Mouse (Mus musculus): ENCODE results near the gene Bbs1. TPM values are rescaled to one million over a fixed set of nuclear protein-coding genes. Genes with fewer than 3 reads are reported as not detected.
"Not testable (repeated sequence)": the region's sequence is repeated elsewhere in the genome, so short reads cannot be mapped to it uniquely, and the experiment has no call there.

Bbs1 gene
- polyA plus RNA-seq (2012; rRNA removed), result 1.3 and 1.5 TPM in 2 replicates

DNA sequence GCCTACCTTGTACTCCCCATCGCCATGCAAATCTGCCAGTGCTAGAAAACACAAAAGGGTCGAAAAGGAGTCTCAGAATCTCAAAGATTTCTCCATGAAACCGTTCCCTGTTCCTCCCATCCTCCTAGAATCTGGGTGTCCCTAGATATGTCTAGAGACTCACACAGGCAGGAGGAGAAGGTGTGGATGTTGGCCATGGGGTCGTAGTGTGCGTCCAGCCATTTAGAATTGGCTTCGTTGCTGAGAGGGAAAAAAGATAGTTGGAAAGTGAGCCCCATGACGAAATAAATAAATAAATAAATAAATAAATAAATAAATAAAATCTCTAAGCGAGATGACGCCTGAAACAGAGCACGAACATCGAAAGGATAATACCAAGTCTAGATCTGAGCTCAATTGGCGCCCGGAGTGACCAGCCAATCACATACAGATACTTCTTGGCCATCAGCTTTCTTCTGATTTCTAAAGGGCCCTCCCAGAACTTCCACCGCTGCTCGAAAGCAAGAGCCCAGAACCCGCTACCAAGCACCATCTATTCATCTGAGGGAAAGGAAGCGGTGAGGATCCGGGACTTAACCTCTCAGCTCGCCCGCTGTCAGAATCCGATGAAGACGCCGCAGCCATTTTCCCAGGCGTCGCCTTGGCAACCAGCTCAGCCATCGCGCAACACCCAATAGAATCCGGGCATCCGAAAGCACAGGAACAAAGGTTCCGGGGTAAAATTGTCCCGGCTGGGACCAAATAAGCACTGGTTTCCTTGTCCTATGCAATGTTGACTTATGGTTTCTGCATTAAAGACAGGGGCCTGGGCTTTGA is at the start of gene Bbs1:
Gene Bbs1 (minus strand): TSS at position 650 of the 816 bp plus-strand sequence.
- DNase-seq (ENCODE audit: low read depth, low spot score), result no peak
- 7% methylated on average over 31 of the region's 31 CpGs for WGBS

DNA sequence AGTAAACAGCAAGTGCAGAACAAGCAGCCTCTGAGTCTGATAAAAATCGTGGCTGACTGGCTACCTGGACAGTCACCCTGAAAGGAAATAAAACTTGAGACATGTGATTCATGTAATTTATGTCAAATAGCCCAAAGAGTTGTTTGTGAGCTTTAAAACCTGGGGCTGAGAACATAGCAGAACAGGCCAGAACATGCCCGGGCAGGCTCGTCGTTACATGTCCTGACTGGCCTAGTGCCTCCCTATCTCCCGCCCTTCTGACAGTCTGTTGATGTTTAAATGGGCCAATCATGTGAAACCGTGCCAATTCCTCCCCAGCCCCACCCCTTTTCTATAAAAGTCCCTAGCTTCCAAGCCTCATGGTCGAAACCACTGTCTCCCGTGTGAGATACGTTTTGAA is 42.2 kb upstream of the Bbs1 start:
- 64% methylated on average over 9 of the region's 9 CpGs for WGBS
- DNase-seq (ENCODE audit: low read depth, low spot score), result not testable (repeated sequence)

DNA sequence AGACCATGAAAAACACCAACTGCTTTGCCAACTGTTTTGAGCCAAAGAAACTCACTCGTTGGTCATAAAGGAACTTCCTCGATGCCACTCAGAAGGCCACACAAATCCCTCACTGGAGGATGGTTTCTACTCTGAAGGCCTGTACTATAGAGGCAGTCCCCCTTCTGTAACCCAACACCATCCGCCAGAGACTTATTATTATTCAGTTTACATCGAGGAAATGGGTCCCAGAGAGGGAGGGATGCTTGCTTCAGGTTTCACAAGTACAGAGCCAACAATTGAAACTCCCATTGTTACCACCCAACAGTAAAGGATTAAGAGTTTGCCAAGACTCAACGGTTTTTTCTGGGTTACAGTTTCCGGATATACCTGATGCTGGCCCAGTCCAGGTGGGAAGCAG is 39.1 kb upstream of the Bbs1 start:
- DNase-seq (ENCODE audit: low read depth, low spot score), result no peak
- 51% methylated on average over 6 of the region's 6 CpGs for WGBS

- 3% methylated on average over 13 of the region's 13 CpGs for WGBS
- DNase-seq (ENCODE audit: low read depth, low spot score), result no peak
These were observed 36.8 kb upstream of the Bbs1 start for GRCm38 (mm10) chr19:4943253-4943588.

DNA sequence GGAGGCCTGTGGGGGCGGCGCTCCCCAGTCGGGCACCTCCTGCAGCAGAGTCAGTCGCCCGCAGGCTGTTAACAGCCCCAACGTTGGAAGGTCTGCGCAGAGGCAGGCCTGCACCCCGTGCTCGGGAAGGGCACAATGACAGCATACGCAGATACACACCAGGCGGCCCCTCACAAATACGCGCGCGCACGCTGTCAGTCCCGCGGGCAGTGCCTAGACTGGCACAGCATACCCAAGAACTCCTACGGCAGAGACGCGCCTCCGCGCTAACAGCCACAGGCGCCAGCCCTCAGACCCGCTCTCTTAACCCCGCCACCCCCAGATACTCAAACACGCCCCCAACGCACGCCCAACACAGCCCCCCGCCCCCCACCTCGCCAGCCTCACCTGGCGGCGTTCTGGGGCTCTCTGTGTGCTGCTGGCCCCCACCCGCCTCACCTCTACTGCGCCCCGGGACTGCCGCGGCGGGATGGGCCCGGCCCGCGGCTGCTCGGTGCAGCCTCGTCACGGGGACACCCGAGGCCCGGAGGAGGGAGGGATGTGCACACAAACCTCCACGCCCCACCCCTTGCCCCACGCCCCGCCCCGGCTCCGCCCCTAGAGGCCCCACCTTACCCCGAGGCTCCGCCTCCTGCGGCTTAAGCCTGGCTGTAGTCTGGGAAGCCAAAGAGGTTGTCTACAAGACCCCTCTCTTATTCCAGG is 36.3 kb upstream of the Bbs1 start, which contains the start of gene Peli3:
Gene Peli3 (minus strand): TSS at position 577 of the 702 bp plus-strand sequence.
- DNase-seq (ENCODE audit: low read depth, low spot score), result no peak
- under 1% methylated on average over 55 of the region's 55 CpGs for WGBS

DNA sequence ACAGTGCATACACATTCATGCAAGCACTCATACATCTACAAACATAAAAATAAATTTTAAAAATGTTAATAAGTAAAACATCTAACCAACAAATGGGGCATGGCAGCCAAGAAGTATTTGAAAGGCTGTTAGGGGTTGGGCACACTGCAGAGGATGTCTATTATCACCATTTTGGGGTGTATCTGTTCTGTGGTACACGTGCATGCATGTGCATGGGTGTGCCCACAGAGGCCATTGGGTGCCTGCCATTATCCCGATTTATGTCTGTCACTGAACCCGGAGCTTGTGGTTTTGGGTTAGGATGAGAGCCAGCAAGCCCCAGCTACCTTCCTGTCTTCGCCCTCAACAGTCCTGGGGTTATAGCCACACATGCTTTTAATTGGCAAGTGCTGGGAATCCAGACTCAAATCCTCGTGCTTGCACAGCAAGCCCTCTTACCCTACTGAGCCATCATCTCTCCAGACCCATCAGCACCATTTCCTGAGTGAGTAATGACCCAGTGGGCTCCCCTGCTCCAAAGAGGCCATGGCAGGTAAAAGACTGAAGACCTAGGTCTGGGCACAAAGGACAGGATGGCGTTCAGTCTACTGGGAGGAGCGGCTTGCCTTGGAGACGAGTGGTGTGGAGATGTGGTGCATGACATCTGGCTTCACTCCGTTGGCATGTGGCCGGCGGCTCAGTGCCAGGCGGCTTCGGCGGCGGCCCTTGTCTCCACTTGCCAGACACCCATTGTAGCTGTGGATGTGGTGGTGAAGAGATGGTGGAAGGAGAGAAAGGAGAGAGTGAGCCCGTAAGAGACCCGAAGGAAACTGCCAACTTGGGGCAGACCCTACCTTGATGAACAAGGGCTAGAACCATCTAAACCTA is 31.2 kb upstream of the Bbs1 start:
- WGBS, result 89% methylated on average over 17 of the region's 17 CpGs
- no peak for DNase-seq (ENCODE audit: low read depth, low spot score)

GRCm38 (mm10) chr19:4936896-4937295 is 30.5 kb upstream of the Bbs1 start:
- WGBS, result 84% methylated on average over 2 of the region's 2 CpGs
- DNase-seq (ENCODE audit: low read depth, low spot score), result no peak

- WGBS, result 55% methylated on average over 5 of the region's 5 CpGs
- DNase-seq (ENCODE audit: low read depth, low spot score), result no peak
These were observed 22.4 kb upstream of the Bbs1 start for GRCm38 (mm10) chr19:4928781-4929180.

DNA sequence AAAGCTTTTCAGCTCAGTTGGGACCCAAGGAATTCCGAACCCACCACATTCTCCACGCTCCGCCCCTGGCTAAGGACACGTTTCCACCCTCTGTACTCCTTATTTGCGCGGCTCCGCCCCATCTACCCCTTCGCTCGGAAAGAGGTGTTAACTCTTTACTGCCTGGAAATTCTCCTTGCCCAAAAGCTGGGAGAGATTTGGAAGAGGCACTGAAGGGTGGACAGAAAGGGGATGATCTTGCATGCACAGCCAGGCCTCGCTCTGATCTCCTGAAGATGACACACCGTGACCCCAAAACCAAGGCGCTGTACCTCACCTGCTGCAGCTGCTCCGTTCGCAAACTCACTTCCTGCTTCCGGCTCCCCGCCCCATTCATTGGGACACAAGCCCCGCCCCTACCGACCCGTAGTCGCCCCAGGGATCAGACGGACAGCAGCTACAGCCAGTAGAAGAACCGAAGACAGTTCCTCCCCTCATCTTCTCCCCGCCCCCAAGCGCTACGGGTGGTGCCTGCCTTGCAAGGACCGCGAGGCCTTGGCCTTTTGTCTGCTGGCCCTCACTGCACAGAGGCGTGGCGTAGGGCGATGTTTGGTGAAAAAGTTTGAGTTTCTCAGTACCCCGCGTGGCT is 21.6 kb upstream of the Bbs1 start, which contains the start of gene Dpp3:
Gene Dpp3 (minus strand): TSS at position 384 of the 628 bp plus-strand sequence.
- DNase-seq (ENCODE audit: low read depth, low spot score), result peak; percentile 95
- under 1% methylated on average over 32 of the region's 32 CpGs for WGBS

GRCm38 (mm10) chr19:4925121-4925860 is 18.9 kb upstream of the Bbs1 start:
- WGBS, result 93% methylated on average over 11 of the region's 11 CpGs
- no peak for DNase-seq (ENCODE audit: low read depth, low spot score)

GRCm38 (mm10) chr19:4919652-4920051 is 13.2 kb upstream of the Bbs1 start:
- no peak for DNase-seq (ENCODE audit: low read depth, low spot score)
- 83% methylated on average over 6 of the region's 6 CpGs for WGBS

DNA sequence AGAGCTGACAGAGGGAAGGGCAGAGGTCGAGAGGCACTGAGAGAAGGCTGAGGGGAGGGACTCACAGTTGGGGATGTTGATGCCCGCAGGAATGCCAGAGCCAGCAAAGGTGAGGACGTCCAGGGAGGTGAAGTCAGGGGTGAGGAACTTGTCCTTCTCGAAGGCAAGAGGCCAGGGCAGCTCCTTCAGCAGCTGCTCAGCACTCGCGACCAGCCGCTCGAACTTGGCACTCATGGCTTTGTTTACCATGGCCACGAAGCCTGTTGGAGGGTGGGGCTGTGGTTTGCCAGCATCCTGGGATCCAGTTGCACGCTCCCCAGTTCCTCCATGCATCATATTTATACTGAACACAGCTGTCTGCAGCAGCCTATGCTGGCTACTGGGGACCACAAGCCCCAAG is 10.4 kb upstream of the Bbs1 start:
- WGBS, result 58% methylated on average over 10 of the region's 10 CpGs
- no peak for DNase-seq (ENCODE audit: low read depth, low spot score)

DNA sequence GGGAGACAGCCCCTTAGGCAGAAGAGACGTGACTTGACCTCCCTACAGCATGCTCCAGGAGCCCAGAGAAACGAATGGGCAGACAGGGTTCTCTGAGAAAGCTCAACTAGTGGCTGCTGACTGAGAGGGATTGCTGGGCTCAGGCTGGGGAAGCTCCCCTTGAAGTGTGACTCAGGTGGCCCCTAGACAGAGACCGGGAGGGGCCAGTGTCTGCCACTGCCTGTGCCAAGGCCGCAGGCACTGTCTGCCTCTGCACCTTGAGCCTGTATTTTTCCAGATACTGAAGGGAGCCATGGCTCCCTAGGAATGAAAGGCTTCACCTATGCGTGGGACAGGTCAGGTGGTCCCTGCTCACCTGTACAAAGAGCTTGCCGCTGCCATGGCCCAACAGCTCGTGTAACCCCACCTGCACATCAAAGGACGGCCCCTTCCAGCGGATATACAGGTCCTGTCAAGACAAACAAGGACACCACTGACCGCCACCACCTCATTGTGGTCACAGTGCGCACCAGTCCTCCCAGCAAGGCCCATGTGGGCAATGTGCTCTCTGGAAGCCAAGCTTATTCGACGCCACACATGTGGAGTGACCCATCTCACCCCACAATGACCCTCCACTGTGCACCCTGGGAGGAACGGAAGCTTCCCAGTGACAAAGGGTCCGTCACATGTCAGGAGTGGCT is 9.6 kb upstream of the Bbs1 start:
- DNase-seq (ENCODE audit: low read depth, low spot score), result no peak
- 91% methylated on average over 15 of the region's 15 CpGs for WGBS

GRCm38 (mm10) chr19:4909376-4909775 is 2.9 kb upstream of the Bbs1 start:
- 94% methylated on average over 7 of the region's 7 CpGs for WGBS
- DNase-seq (ENCODE audit: low read depth, low spot score), result no peak

DNA sequence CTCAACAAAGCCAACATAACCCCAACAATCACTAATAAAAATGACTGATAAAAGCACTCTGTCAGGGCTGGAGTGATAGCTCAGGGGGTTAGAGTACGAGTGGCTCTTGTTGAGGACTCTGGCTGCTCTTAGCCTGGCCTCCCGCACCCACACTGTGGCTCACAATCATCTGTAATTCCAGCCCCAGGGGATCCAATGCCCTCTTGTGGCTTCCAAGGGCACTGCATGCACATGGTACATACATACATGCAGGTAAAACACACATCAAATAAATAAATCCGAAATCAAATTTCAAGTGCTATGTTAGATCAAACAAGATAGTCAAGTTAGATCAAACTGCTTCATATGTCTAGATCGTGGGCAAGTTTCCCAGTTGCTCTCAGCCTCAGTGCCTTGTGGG is 1.7 kb upstream of the Bbs1 start:
- 90% methylated on average over 4 of the region's 4 CpGs for WGBS
- DNase-seq (ENCODE audit: low read depth, low spot score), result no peak

DNA sequence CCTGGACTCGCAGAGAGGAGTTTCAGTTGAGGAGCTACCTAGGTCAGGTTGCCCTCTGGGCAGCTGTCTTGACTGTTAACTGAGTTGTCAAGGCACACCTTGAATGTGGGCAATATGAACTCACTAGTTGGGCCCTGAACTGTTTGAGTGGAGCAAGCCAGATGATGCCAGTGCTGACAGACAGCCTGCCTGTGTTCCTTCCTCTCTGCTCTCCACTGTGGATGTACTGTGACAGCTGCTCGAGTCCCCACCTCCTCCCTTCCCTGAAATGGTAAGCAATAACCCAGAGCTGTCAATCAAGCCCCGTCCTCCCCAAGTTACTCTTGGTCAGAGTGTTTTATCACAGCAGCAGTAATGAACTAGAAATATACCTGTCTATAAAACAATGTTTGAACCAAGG is 6.5 kb downstream of the Bbs1 start:
- DNase-seq (ENCODE audit: low read depth, low spot score), result no peak
- 69% methylated on average over 3 of the region's 3 CpGs for WGBS

DNA sequence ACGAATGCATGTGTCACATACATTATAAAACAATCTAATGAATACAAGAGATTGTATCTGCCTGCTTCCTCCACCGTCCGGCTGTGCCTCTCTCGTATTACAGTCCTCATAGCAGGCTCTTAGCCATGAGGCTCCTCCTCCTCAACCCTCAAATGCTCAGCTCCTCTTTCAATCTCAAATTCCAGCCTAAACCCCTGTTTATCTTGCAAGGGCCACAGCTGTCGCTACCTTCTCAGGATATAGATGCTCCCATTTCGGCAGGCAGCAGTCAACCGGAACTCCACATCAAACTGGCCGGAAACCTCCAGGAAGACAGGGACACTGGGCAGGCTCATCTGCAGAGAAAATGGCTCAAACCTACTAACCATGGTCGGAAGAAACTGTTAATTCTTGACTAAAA is 7.5 kb downstream of the Bbs1 start:
- WGBS, result 72% methylated on average over 9 of the region's 9 CpGs
- no peak for DNase-seq (ENCODE audit: low read depth, low spot score)

DNA sequence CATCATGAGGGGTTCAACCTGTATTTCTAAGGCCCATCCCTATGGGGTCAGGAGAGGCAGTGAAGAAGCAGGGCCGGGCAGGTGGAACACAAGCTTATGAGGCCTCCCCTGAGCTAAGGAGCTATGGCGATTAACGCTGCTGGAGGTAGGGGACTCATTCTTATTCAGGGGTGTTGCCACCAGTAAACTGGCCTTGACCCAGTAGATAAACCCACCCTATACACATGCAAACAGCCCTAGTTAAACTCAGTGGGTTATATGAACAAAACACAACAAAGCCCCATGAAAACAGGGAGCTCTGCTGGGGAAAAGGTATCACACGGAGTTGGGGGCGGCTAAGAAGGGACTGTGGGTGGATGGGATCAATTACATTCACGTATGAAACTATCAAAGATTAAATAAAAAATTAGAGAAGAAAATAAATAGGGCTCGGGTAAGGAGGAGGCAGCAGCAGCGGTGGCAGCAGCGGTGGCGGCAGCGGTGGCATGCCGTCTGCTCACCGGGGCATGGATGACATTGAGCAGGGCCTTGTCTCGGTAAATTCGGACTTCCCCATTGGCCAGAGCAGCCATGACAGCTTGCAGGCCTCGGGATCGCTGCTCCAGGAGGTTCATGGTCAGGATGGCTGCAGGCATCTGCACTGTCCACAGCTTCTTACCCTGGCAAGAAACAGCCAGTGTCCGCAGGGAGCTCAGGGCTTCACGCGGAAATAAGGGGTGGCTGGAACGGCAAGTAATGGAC is 9.5 kb downstream of the Bbs1 start:
- WGBS, result 69% methylated on average over 21 of the region's 21 CpGs
- no peak for DNase-seq (ENCODE audit: low read depth, low spot score)

All from large intestine, adult 2 months (tissue).